Mouse (Mus musculus) hindbrain, postnatal 0 days (tissue): ENCODE results near the gene Anxa4. TPM values are rescaled to one million over a fixed set of nuclear protein-coding genes. Genes with fewer than 3 reads are reported as not detected.

Experiments
- ATAC-seq: fragments of 200-750 bp; cut with Nextera tagmentation; 2 replicates; pipeline ENCODE4 v1.8.0; 2017; ENCODE audit warnings: mild to moderate bottlenecking, moderate TSS enrichment, moderate library complexity
- DNase-seq: peaks from one replicate; pipeline ENCODE4 v3.0.0-alpha.2; 2015; ENCODE audit warnings: low spot score
- H3K27ac ChIP-seq: fragments of 300-500 bp; sonication (generic); 2 replicates; pipeline ENCODE4 v1.5.1; 2014; ENCODE audit warnings: mild to moderate bottlenecking
- H3K27me3 ChIP-seq: fragments of 300-500 bp; sonication (generic); 2 replicates; pipeline ENCODE4 v1.6.1; 2014; ENCODE audit warnings: low read length, mixed read lengths; ENCODE audit not compliant: insufficient read depth
- H3K36me3 ChIP-seq: fragments of 300-500 bp; sonication (generic); 2 replicates; pipeline ENCODE4 v1.6.1; 2014; ENCODE audit warnings: low read length, mixed read lengths; ENCODE audit not compliant: insufficient read depth
- H3K4me1 ChIP-seq: fragments of 300-500 bp; sonication (generic); 2 replicates; pipeline ENCODE4 v1.6.1; 2014; ENCODE audit warnings: antibody characterized with exemption, low read length, mixed read lengths; ENCODE audit not compliant: insufficient read depth
- H3K4me2 ChIP-seq: fragments of 300-500 bp; sonication (generic); 2 replicates; pipeline ENCODE4 v1.6.1; 2014; ENCODE audit warnings: low read depth, mild to moderate bottlenecking, low read length, moderate library complexity, mixed read lengths
- H3K4me3 ChIP-seq: fragments of 300-500 bp; sonication (generic); 2 replicates; pipeline ENCODE4 v1.5.1; 2014; ENCODE audit warnings: low read length
- H3K9ac ChIP-seq: fragments of 300-500 bp; sonication (generic); replicated peaks from 2 replicates; pipeline ENCODE4 v1.6.1; 2014; ENCODE audit warnings: mild to moderate bottlenecking, low read length, moderate library complexity, mixed read lengths
- H3K9me3 ChIP-seq: fragments of 300-500 bp; sonication (generic); 2 replicates; pipeline ENCODE4 v1.6.1; 2016; ENCODE audit warnings: low read length, mixed read lengths
- CTCF ChIP-seq: IDR thresholded peaks from 2 replicates; pipeline ENCODE4 v1.5.1; 2016; ENCODE audit warnings: antibody characterized with exemption, control low read depth, low read depth
- WGBS: fragments of 180-500 bp; shearing (Covaris S2); extraction: QIAGEN DNeasy Blood & Tissue Kit; methylation state at CpG from one replicate; pipeline ENCODE4 v1.1.7; 2014; 5-methylcytosine and 5-hydroxymethylcytosine counted together
- polyA plus RNA-seq: library from polyadenylated mRNA; unstranded; fragments of >200 nt; fragmentation: Nextera tagmentation; extraction: Ambion mirVana; gene quantifications from 2 replicates; pipeline ENCODE4 v1.2.1, GENCODE M21; 2015
- total RNA-seq: library from RNA; depleted of rRNA; stranded (reverse); fragments of >200 nt; gene quantifications from 2 replicates; pipeline ENCODE4 v1.2.3, GENCODE M21; 2014

The Anxa4 gene
- total and polyA plus RNA-seq, 2 experiments from 2014 or later: 2.1 to 6.4 TPM

DNA sequence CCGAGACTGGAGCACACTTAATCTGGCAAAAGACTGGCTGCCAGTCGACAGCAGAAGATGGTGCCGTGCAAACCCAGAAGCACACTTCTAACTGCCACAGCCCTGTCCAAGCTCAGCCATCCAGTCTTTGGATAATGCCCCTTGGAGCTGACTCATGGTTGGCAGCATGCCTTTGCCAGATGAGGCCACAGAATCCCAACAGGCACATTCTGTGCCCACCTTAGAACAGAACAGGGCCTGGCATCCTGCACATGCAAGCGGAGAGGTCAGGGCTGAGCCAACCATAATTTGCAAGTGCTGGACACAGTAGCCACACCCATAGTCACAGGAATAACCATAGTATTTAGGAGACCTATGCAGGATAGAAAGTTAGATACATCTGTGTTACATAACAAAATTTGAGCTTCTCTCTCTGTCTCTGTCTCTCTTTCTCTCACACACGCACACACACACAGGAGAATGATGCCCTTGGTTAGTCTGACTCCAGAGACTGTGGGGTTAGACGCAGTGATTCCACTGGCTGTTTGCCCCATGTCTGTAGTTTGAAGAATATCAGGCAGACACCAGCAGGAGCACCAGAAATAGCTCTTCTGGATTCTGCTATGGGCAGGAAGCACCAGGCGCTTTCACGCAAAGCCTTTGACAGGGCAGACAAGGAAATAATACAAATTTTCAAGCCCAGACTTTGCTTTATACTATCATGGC, 17.2 kb downstream of the Anxa4 start:
- Histone ChIP-seq H3K27ac (no peak overlapping the region), H3K4me2 (no peak overlapping the region), H3K4me1 (no peaks in the 10 kb centered on the region), H3K9ac (no peak overlapping the region), H3K27me3 (no peaks in the 10 kb centered on the region), H3K36me3 (no peaks in the 10 kb centered on the region), H3K4me3 (no peak overlapping the region), H3K9me3 (no peaks in the 10 kb centered on the region)
- 73% methylated on average over 8 of the region's 8 CpGs for WGBS
- no peak for TF ChIP-seq CTCF
- no peak for ATAC-seq
- DNase-seq: peak; percentile 10

DNA sequence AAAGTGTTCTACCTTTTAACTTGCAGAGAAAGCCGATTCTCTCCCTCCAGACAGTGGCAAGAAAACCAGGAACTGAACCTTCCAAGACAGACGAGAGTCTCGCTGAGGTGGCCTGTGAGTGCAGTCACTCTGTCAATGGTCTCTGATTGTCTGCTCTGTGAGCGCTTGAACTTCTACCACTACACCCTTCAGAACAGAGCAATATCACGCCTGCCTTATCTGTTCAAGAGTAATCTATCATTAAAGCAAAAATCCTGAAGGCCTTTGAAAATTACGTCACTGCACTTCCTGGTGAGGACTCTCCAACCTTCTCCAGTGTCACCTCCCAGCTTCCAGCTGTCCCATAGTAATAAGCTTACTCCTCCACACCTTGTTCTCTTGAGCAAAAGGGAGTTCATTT, 18.4 kb downstream of the Anxa4 start:
- H3K4me2 ChIP-seq: no peak overlapping the region
- no peak overlapping the region for H3K4me3 ChIP-seq
- no peak for ATAC-seq
- no peak overlapping the region for H3K27ac ChIP-seq
- no peaks in the 10 kb centered on the region for H3K36me3 ChIP-seq
- no peaks in the 10 kb centered on the region for H3K27me3 ChIP-seq
- no peaks in the 10 kb centered on the region for H3K9me3 ChIP-seq
- H3K9ac ChIP-seq: no peak overlapping the region
- no peak for TF ChIP-seq CTCF
- WGBS: 85% methylated on average over 6 of the region's 6 CpGs
- H3K4me1 ChIP-seq: no peaks in the 10 kb centered on the region
- DNase-seq: no peak

DNA sequence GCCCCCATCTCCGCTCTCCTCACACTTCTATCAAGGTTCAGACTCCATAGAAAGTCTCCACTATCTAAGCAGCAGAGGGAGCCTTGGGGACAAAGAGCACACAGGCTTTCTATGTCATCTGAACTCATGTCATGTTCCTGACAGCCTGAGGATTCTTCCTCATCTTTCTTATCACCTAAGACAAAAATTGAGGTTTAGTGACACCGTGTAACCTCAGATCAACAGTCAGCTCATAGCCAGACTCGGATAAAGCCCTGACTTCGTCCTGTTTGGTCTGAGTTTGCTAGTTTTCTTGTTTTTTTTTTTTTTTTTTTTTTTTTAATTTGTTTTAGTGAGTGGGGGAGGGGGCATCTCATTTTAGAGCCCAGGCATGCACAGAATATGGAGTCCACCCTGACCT, 19.6 kb downstream of the Anxa4 start:
- H3K27ac ChIP-seq: no peak overlapping the region
- H3K27me3 ChIP-seq: no peaks in the 10 kb centered on the region
- H3K9ac ChIP-seq: no peak overlapping the region
- no peak for DNase-seq
- ATAC-seq: no peak
- no peaks in the 10 kb centered on the region for H3K9me3 ChIP-seq
- TF ChIP-seq CTCF: no peak
- H3K4me2 ChIP-seq: no peak overlapping the region
- H3K4me1 ChIP-seq: no peaks in the 10 kb centered on the region
- no peaks in the 10 kb centered on the region for H3K36me3 ChIP-seq
- no peak overlapping the region for H3K4me3 ChIP-seq
- WGBS: 95% methylated on average over 4 of the region's 4 CpGs

GRCm38 (mm10) chr6:86772631-86773030, 20.8 kb downstream of the Anxa4 start:
- DNase-seq (no peak), ATAC-seq (no peak)
- H3K27me3 ChIP-seq: no peaks in the 10 kb centered on the region
- no peaks in the 10 kb centered on the region for H3K9me3 ChIP-seq
- no peaks in the 10 kb centered on the region for H3K36me3 ChIP-seq
- no peak overlapping the region for H3K4me2 ChIP-seq
- H3K4me1 ChIP-seq: no peaks in the 10 kb centered on the region
- WGBS: 83% methylated on average over 7 of the region's 7 CpGs
- no peak for TF ChIP-seq CTCF
- no peak overlapping the region for H3K4me3 ChIP-seq
- H3K27ac ChIP-seq: no peak overlapping the region
- H3K9ac ChIP-seq: no peak overlapping the region

DNA sequence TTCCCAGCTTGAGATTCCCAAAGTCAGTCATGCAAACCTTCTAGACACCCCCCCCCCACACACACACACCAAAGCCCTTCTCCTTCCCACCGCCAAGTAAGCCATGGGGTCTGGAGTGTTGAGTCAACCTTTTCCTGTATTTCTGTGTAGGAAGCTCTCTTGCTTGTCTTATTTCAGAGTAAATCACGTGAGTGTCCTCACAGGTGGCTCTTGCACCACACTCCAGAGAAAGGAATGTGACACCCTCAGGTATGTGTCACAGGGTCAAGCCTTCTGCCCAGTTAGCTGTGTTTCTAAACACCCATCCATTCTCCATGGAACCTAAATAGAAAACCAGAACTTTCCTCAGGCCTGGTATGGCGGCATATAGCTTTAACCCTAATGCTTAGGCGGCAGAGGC, 24.4 kb downstream of the Anxa4 start:
- Histone ChIP-seq H3K4me3 (no peak overlapping the region), H3K36me3 (no peaks in the 10 kb centered on the region), H3K9ac (no peak overlapping the region), H3K4me2 (no peak overlapping the region), H3K27me3 (no peaks in the 10 kb centered on the region), H3K9me3 (no peaks in the 10 kb centered on the region), H3K4me1 (no peaks in the 10 kb centered on the region), H3K27ac (no peak overlapping the region)
- ATAC-seq (no peak), DNase-seq (no peak)
- TF ChIP-seq CTCF: no peak
- WGBS: 96% methylated on average over 4 of the region's 4 CpGs

DNA sequence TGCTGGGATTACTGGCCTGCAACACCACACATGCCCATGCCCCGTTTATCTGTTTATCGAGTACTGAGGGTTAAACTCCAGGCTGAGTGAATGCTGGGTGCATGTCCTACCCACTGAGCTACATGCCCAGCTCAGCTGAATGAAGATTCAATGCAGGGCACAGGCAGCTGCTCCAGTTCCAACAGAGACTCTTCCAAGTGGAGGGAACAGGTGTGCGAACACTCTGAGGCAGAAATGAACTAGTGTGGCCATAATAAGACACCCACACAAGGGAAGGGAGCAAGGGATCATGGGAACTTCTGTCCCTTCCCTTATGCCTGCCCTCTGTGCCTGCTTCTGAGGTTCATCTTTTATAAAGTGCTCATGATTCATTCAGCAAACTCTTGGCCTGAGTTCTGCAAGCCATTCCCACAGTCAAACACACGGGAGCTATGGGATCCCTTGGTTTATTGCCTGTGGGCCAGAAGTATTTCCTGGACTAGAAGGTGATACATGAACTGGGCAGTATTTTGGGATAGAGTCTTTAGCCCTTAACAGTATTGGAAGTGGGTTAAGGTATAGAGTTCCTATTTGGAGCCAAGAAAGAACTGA, 25.1 kb downstream of the Anxa4 start:
- Histone ChIP-seq H3K4me1 (no peaks in the 10 kb centered on the region), H3K9me3 (no peaks in the 10 kb centered on the region), H3K27me3 (no peaks in the 10 kb centered on the region), H3K36me3 (no peaks in the 10 kb centered on the region), H3K27ac (no peak overlapping the region), H3K9ac (no peak overlapping the region), H3K4me2 (no peak overlapping the region), H3K4me3 (no peak overlapping the region)
- DNase-seq (no peak), ATAC-seq (no peak)
- WGBS: 88% methylated on average over 4 of the region's 4 CpGs
- TF ChIP-seq CTCF: no peak

GRCm38 (mm10) chr6:86767465-86767864, 25.9 kb downstream of the Anxa4 start:
- H3K9ac ChIP-seq: no peak overlapping the region
- no peaks in the 10 kb centered on the region for H3K36me3 ChIP-seq
- H3K27ac ChIP-seq: no peak overlapping the region
- 80% methylated on average over 3 of the region's 3 CpGs for WGBS
- ATAC-seq: no peak
- no peak for DNase-seq
- H3K27me3 ChIP-seq: no peaks in the 10 kb centered on the region
- H3K4me1 ChIP-seq: no peaks in the 10 kb centered on the region
- no peak overlapping the region for H3K4me3 ChIP-seq
- no peaks in the 10 kb centered on the region for H3K9me3 ChIP-seq
- H3K4me2 ChIP-seq: no peak overlapping the region
- TF ChIP-seq CTCF: no peak
